Mouse (Mus musculus): ENCODE data around the gene Olfr56.
"Not testable (repeated sequence)": the region's sequence is repeated elsewhere in the genome, so short reads cannot be mapped to it uniquely, and the experiment has no call there.

DNA sequence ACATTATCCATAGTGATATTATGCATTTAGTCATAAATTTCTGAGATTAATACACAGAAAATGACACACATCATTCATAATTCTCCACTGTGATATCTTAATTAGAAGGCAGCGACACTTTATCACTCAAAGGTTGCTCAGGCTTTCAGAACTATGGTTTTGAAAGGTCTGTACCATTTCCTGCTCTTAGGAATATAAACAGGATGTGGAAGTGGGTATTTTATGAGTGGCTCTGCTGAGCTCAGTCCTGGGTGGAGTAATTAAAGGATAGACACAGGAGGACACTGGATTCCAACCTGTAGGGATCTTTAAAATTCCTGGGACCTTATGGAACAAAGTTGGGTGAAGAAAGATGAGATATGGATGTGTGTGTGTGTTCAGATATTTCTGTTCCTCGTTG lies 27.6 kb downstream of the Olfr56 start:
- not testable (repeated sequence) for TF ChIP-seq CTCF (IDR thresholded peaks at IDR 0.05; ENCODE audit: borderline replicate concordance, control insufficient read depth, extremely low read depth, insufficient read depth, low read length, poor library complexity); POLR2A (IDR thresholded peaks at IDR 0.05; ENCODE audit: control insufficient read depth, extremely low read depth, insufficient read depth, low read length, poor library complexity)
